Mouse (Mus musculus): ENCODE results near the gene Cep41. TPM values are rescaled to one million over a fixed set of nuclear protein-coding genes. Genes with fewer than 3 reads are reported as not detected.

The Cep41 gene
- polyA plus RNA-seq, 1 experiment from 2014 or later: 24.1 TPM

- H3K9ac ChIP-seq (ENCODE audit: low read length): no peak overlapping the region
- H3K27ac ChIP-seq (ENCODE audit: low read depth, low read length): no peak overlapping the region
- no peak overlapping the region for H3K4me2 ChIP-seq (ENCODE audit: low read depth, low read length, severe bottlenecking)
- H3K36me3 ChIP-seq (ENCODE audit: control insufficient read depth, insufficient read depth, low read length): no peaks in the 10 kb centered on the region
- H3K4me3 ChIP-seq (ENCODE audit: low read depth, low read length): no peak overlapping the region
- DNase-seq (ENCODE audit: low spot score) (no peak), ATAC-seq (replicated peaks; ENCODE audit: low FRiP score) (no peak)
- H3K9me3 ChIP-seq (ENCODE audit: control insufficient read depth, low read length): no peaks in the 10 kb centered on the region
- WGBS: 87% methylated on average over 1 of the region's 1 CpGs
- no peaks in the 10 kb centered on the region for H3K27me3 ChIP-seq (ENCODE audit: control insufficient read depth, insufficient read depth, low read length)
- peaks cover 9% of the 10 kb centered on the region for H3K4me1 ChIP-seq (replicated peaks; ENCODE audit: control insufficient read depth, insufficient read depth, low read length)
Measured at GRCm38 (mm10) chr6:30684570-30684969, 9.0 kb downstream of the Cep41 start.

- H3K36me3 ChIP-seq (ENCODE audit: control insufficient read depth, insufficient read depth, low read length): no peaks in the 10 kb centered on the region
- no peak overlapping the region for H3K4me2 ChIP-seq (ENCODE audit: low read depth, low read length, severe bottlenecking)
- no peaks in the 10 kb centered on the region for H3K9me3 ChIP-seq (ENCODE audit: control insufficient read depth, low read length)
- peaks cover 18% of the 10 kb centered on the region for H3K4me1 ChIP-seq (replicated peaks; ENCODE audit: control insufficient read depth, insufficient read depth, low read length)
- H3K27ac ChIP-seq (ENCODE audit: low read depth, low read length): peak overlapping the region; percentile 57
- H3K9ac ChIP-seq (ENCODE audit: low read length): no peak overlapping the region
- WGBS: 70% methylated on average over 13 of the region's 13 CpGs
- ATAC-seq (replicated peaks; ENCODE audit: low FRiP score) (no peak), DNase-seq (ENCODE audit: low spot score) (no peak)
- no peak overlapping the region for H3K4me3 ChIP-seq (ENCODE audit: low read depth, low read length)
- no peaks in the 10 kb centered on the region for H3K27me3 ChIP-seq (ENCODE audit: control insufficient read depth, insufficient read depth, low read length)
Measured at GRCm38 (mm10) chr6:30681935-30682900, 11.3 kb downstream of the Cep41 start.

GRCm38 (mm10) chr6:30680442-30680841 is 13.1 kb downstream of the Cep41 start:
- H3K27me3 ChIP-seq (ENCODE audit: control insufficient read depth, insufficient read depth, low read length): no peaks in the 10 kb centered on the region
- H3K27ac ChIP-seq (ENCODE audit: low read depth, low read length): no peak overlapping the region
- H3K4me3 ChIP-seq (ENCODE audit: low read depth, low read length): no peak overlapping the region
- no peaks in the 10 kb centered on the region for H3K36me3 ChIP-seq (ENCODE audit: control insufficient read depth, insufficient read depth, low read length)
- WGBS: 78% methylated on average over 7 of the region's 7 CpGs
- no peaks in the 10 kb centered on the region for H3K9me3 ChIP-seq (ENCODE audit: control insufficient read depth, low read length)
- no peak for DNase-seq (ENCODE audit: low spot score)
- H3K9ac ChIP-seq (ENCODE audit: low read length): no peak overlapping the region
- no peak overlapping the region for H3K4me2 ChIP-seq (ENCODE audit: low read depth, low read length, severe bottlenecking)
- ATAC-seq (replicated peaks; ENCODE audit: low FRiP score): no peak
- H3K4me1 ChIP-seq (replicated peaks; ENCODE audit: control insufficient read depth, insufficient read depth, low read length): peaks cover 24% of the 10 kb centered on the region

- no peak for ATAC-seq (replicated peaks; ENCODE audit: low FRiP score)
- Histone ChIP-seq H3K36me3 (ENCODE audit: control insufficient read depth, insufficient read depth, low read length) (no peaks in the 10 kb centered on the region), H3K4me1 (replicated peaks; ENCODE audit: control insufficient read depth, insufficient read depth, low read length) (peaks cover 33% of the 10 kb centered on the region), H3K9ac (ENCODE audit: low read length) (no peak overlapping the region), H3K9me3 (ENCODE audit: control insufficient read depth, low read length) (no peaks in the 10 kb centered on the region), H3K27me3 (ENCODE audit: control insufficient read depth, insufficient read depth, low read length) (no peaks in the 10 kb centered on the region), H3K4me3 (ENCODE audit: low read depth, low read length) (no peak overlapping the region), H3K4me2 (ENCODE audit: low read depth, low read length, severe bottlenecking) (no peak overlapping the region), H3K27ac (ENCODE audit: low read depth, low read length) (no peak overlapping the region)
- no peak for DNase-seq (ENCODE audit: low spot score)
- WGBS: 61% methylated on average over 5 of the region's 5 CpGs
Measured at GRCm38 (mm10) chr6:30679567-30679966, 14.0 kb downstream of the Cep41 start.

GRCm38 (mm10) chr6:30678482-30678881 is 15.1 kb downstream of the Cep41 start:
- peak; percentile 54; the same call in 1 of the 2 replicates for ATAC-seq (replicated peaks; ENCODE audit: low FRiP score)
- H3K4me2 ChIP-seq (ENCODE audit: low read depth, low read length, severe bottlenecking): no peak overlapping the region
- H3K9ac ChIP-seq (ENCODE audit: low read length): peak overlapping the region; percentile 12; the same call in 1 of the 2 replicates
- H3K4me3 ChIP-seq (ENCODE audit: low read depth, low read length): no peak overlapping the region
- peaks cover 38% of the 10 kb centered on the region for H3K4me1 ChIP-seq (replicated peaks; ENCODE audit: control insufficient read depth, insufficient read depth, low read length)
- 0 out of 2 replicates have a peak overlapping the region, but pooled peaks have one; percentile 41 for H3K27ac ChIP-seq (ENCODE audit: low read depth, low read length)
- WGBS: 60% methylated on average over 6 of the region's 6 CpGs
- DNase-seq (ENCODE audit: low spot score): no peak
- no peaks in the 10 kb centered on the region for H3K9me3 ChIP-seq (ENCODE audit: control insufficient read depth, low read length)
- no peaks in the 10 kb centered on the region for H3K36me3 ChIP-seq (ENCODE audit: control insufficient read depth, insufficient read depth, low read length)
- H3K27me3 ChIP-seq (ENCODE audit: control insufficient read depth, insufficient read depth, low read length): no peaks in the 10 kb centered on the region

GRCm38 (mm10) chr6:30677591-30677990 is 16.0 kb downstream of the Cep41 start:
- WGBS: 67% methylated on average over 9 of the region's 9 CpGs
- Histone ChIP-seq H3K36me3 (ENCODE audit: control insufficient read depth, insufficient read depth, low read length) (no peaks in the 10 kb centered on the region), H3K27me3 (ENCODE audit: control insufficient read depth, insufficient read depth, low read length) (no peaks in the 10 kb centered on the region), H3K4me3 (ENCODE audit: low read depth, low read length) (no peak overlapping the region), H3K4me2 (ENCODE audit: low read depth, low read length, severe bottlenecking) (no peak overlapping the region), H3K9me3 (ENCODE audit: control insufficient read depth, low read length) (no peaks in the 10 kb centered on the region), H3K4me1 (replicated peaks; ENCODE audit: control insufficient read depth, insufficient read depth, low read length) (peaks cover 37% of the 10 kb centered on the region), H3K27ac (ENCODE audit: low read depth, low read length) (no peak overlapping the region), H3K9ac (ENCODE audit: low read length) (no peak overlapping the region)
- DNase-seq (ENCODE audit: low spot score) (no peak), ATAC-seq (replicated peaks; ENCODE audit: low FRiP score) (no peak)

GRCm38 (mm10) chr6:30676506-30676905 is 17.0 kb downstream of the Cep41 start:
- no peak for DNase-seq (ENCODE audit: low spot score)
- 84% methylated on average over 6 of the region's 6 CpGs for WGBS
- no peak overlapping the region for H3K27ac ChIP-seq (ENCODE audit: low read depth, low read length)
- H3K9me3 ChIP-seq (ENCODE audit: control insufficient read depth, low read length): no peaks in the 10 kb centered on the region
- no peaks in the 10 kb centered on the region for H3K36me3 ChIP-seq (ENCODE audit: control insufficient read depth, insufficient read depth, low read length)
- no peak overlapping the region for H3K9ac ChIP-seq (ENCODE audit: low read length)
- no peak for ATAC-seq (replicated peaks; ENCODE audit: low FRiP score)
- no peak overlapping the region for H3K4me3 ChIP-seq (ENCODE audit: low read depth, low read length)
- no peaks in the 10 kb centered on the region for H3K27me3 ChIP-seq (ENCODE audit: control insufficient read depth, insufficient read depth, low read length)
- H3K4me1 ChIP-seq (replicated peaks; ENCODE audit: control insufficient read depth, insufficient read depth, low read length): peaks cover 36% of the 10 kb centered on the region
- no peak overlapping the region for H3K4me2 ChIP-seq (ENCODE audit: low read depth, low read length, severe bottlenecking)

- peak; percentile 64 for DNase-seq (ENCODE audit: low spot score)
- Histone ChIP-seq H3K27me3 (ENCODE audit: control insufficient read depth, insufficient read depth, low read length) (no peaks in the 10 kb centered on the region), H3K9me3 (ENCODE audit: control insufficient read depth, low read length) (no peaks in the 10 kb centered on the region), H3K36me3 (ENCODE audit: control insufficient read depth, insufficient read depth, low read length) (no peaks in the 10 kb centered on the region), H3K4me3 (ENCODE audit: low read depth, low read length) (no peak overlapping the region), H3K27ac (ENCODE audit: low read depth, low read length) (peak overlapping the region; percentile 97), H3K4me1 (replicated peaks; ENCODE audit: control insufficient read depth, insufficient read depth, low read length) (peaks cover 39% of the 10 kb centered on the region), H3K9ac (ENCODE audit: low read length) (peak overlapping the region; percentile 61), H3K4me2 (ENCODE audit: low read depth, low read length, severe bottlenecking) (peak overlapping the region; percentile 40; the same call in 1 of the 2 replicates)
- 5% methylated on average over 11 of the region's 11 CpGs for WGBS
- peak; percentile 69 for ATAC-seq (replicated peaks; ENCODE audit: low FRiP score)
Measured at GRCm38 (mm10) chr6:30675281-30675771, 18.2 kb downstream of the Cep41 start.
